Mouse (Mus musculus) hindbrain, embryonic 15.5 days (tissue): ENCODE results near the gene Uchl4. TPM values are rescaled to one million over a fixed set of nuclear protein-coding genes. Genes with fewer than 3 reads are reported as not detected.
A peak's percentile ranks its signal among the peaks of the same experiment; 100 is the strongest.
"Not testable (repeated sequence)": the region's sequence is repeated elsewhere in the genome, so short reads cannot be mapped to it uniquely, and the experiment has no call there.

ENCODE experiments used
- ATAC-seq: fragments of 200-750 bp; cut with Nextera tagmentation; 2 replicates; pipeline ENCODE4 v1.8.0; 2017; ENCODE audit warnings: low read depth, moderate number of reproducible peaks, moderate TSS enrichment; ENCODE audit not compliant: low FRiP score
- H3K27ac ChIP-seq: fragments of 300-500 bp; sonication (generic); replicated peaks from 2 replicates; pipeline ENCODE4 v1.5.1; 2015; ENCODE audit warnings: mild to moderate bottlenecking, inconsistent platforms
- H3K27me3 ChIP-seq: fragments of 300-500 bp; sonication (generic); 2 replicates; pipeline ENCODE4 v1.6.1; 2015; ENCODE audit warnings: control low read depth, inconsistent platforms
- H3K36me3 ChIP-seq: fragments of 300-500 bp; sonication (generic); 2 replicates; pipeline ENCODE4 v1.6.1; 2015; ENCODE audit warnings: control low read depth, inconsistent platforms
- H3K4me1 ChIP-seq: fragments of 300-500 bp; sonication (generic); replicated peaks from 2 replicates; pipeline ENCODE4 v1.6.1; 2015; ENCODE audit warnings: control low read depth, inconsistent platforms
- H3K4me2 ChIP-seq: fragments of 300-500 bp; sonication (generic); 2 replicates; pipeline ENCODE4 v1.6.1; 2015; ENCODE audit warnings: moderate library complexity, mild to moderate bottlenecking, inconsistent platforms
- H3K4me3 ChIP-seq: fragments of 300-500 bp; sonication (generic); 2 replicates; pipeline ENCODE4 v1.5.1; 2015; ENCODE audit warnings: mild to moderate bottlenecking, inconsistent platforms
- H3K9ac ChIP-seq: fragments of 300-500 bp; sonication (generic); 2 replicates; pipeline ENCODE4 v1.6.1; 2015; ENCODE audit warnings: inconsistent platforms
- H3K9me3 ChIP-seq: fragments of 300-500 bp; sonication (generic); 2 replicates; pipeline ENCODE4 v1.6.1; 2016; ENCODE audit warnings: control low read depth, inconsistent platforms
- WGBS: fragments of 180-500 bp; shearing (Covaris S2); methylation state at CpG from one replicate; pipeline ENCODE4 v1.1.7; 2015; 5-methylcytosine and 5-hydroxymethylcytosine counted together
- polyA plus RNA-seq: library from polyadenylated mRNA; unstranded; fragments of >200 nt; fragmentation: Nextera tagmentation; extraction: Ambion mirVana; gene quantifications from 2 replicates; pipeline ENCODE4 v1.2.1, GENCODE M21; 2015

The Uchl4 gene
- polyA plus RNA-seq, 1 experiment from 2014 or later: 3.2 TPM

- H3K4me1 ChIP-seq: no peaks in the 10 kb centered on the region
- H3K27ac ChIP-seq: no peak overlapping the region
- no peak overlapping the region for H3K4me2 ChIP-seq
- H3K9me3 ChIP-seq: no peaks in the 10 kb centered on the region
- no peaks in the 10 kb centered on the region for H3K27me3 ChIP-seq
- no peak for ATAC-seq
- no peak overlapping the region for H3K9ac ChIP-seq
- H3K36me3 ChIP-seq: no peaks in the 10 kb centered on the region
- WGBS: 90% methylated on average over 4 of the region's 4 CpGs
- H3K4me3 ChIP-seq: no peak overlapping the region
Observed at GRCm38 (mm10) chr9:64261023-64261422, 26.0 kb downstream of the Uchl4 start.

- Histone ChIP-seq H3K4me3 (no peak overlapping the region), H3K27ac (no peak overlapping the region), H3K4me1 (no peaks in the 10 kb centered on the region), H3K36me3 (no peaks in the 10 kb centered on the region), H3K9me3 (no peaks in the 10 kb centered on the region), H3K9ac (no peak overlapping the region), H3K4me2 (no peak overlapping the region), H3K27me3 (no peaks in the 10 kb centered on the region)
- no peak for ATAC-seq
- WGBS: 51% methylated on average over 1 of the region's 1 CpGs
Observed at GRCm38 (mm10) chr9:64264813-64265212, 29.8 kb downstream of the Uchl4 start.

DNA sequence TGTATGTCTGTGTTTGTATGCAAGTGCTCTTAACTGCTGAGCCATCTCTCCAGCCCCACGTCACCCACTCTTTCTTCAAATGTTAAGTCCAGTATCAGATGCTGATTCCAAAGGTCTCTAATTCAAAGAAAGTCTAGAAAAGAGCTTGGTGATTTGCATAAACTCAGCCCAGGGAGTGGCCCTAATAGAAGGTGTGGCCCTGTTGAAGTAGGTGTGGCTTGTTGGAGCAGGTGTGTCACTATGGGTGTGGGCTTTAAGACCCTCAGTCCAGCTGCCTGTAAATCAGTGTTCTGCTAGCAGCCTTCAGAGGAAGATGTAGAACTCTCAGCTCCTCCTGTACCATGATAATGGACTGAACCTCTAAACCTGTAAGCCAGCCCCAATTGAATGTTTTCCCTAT lies 32.2 kb downstream of the Uchl4 start:
- 95% methylated on average over 1 of the region's 1 CpGs for WGBS
- Histone ChIP-seq H3K4me3 (no peak overlapping the region), H3K4me2 (no peak overlapping the region), H3K9ac (no peak overlapping the region), H3K27me3 (no peaks in the 10 kb centered on the region), H3K27ac (no peak overlapping the region), H3K9me3 (no peaks in the 10 kb centered on the region), H3K36me3 (no peaks in the 10 kb centered on the region), H3K4me1 (no peaks in the 10 kb centered on the region)
- no peak for ATAC-seq

DNA sequence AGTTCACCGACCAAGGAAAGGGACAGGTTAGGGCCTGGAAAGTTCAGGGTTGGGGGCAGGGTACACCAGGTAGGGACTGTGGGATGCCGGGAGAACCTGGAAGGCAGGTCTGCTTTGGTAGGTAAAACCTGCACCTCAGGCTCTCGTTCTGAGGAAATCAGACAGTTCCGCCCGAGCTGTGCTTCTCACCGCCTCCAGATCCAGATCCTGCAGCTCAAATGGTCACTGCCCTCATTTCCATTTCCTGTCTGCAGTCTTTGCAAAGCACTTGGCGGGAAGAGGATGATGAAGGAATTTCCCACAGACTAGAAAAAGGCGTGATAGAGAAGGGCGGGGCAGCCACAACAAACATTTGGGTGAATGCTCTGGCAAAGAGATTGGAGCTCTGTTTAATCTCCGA lies 33.2 kb downstream of the Uchl4 start:
- WGBS: 85% methylated on average over 10 of the region's 10 CpGs

DNA sequence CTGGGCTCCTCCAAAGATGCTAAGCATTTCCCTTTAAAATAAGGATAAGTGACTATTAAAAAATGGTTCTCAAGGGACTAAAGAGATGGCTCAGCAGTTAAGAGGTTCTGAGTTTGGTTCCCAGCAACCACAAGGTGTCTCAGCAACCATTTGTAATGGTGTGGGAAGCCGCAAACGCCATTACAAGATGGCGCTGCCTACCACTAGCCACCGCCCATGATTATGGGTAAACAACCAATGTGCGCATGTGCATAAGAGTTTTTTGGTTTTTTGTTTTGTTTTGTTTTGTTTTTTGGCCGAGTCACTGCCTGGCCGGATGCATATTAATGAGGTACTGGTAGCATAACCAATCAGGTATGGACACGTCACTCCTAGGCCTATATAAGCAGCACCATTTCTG lies 33.8 kb downstream of the Uchl4 start:
- H3K4me2 ChIP-seq, H3K9me3 ChIP-seq, H3K27me3 ChIP-seq, H3K4me1 ChIP-seq, ATAC-seq, H3K36me3 ChIP-seq, H3K27ac ChIP-seq, H3K9ac ChIP-seq, H3K4me3 ChIP-seq: not testable (repeated sequence)
- WGBS: 95% methylated on average over 8 of the region's 8 CpGs

More for the DNA sequence above, 33.2 kb downstream of the Uchl4 start:
- Histone ChIP-seq H3K9ac (no peak overlapping the region), H3K9me3 (no peaks in the 10 kb centered on the region), H3K27ac (no peak overlapping the region), H3K4me2 (no peak overlapping the region), H3K4me3 (no peak overlapping the region), H3K27me3 (no peaks in the 10 kb centered on the region), H3K36me3 (no peaks in the 10 kb centered on the region), H3K4me1 (no peaks in the 10 kb centered on the region)
- no peak for ATAC-seq

- 70% methylated on average over 3 of the region's 3 CpGs for WGBS
Observed at GRCm38 (mm10) chr9:64271249-64271648, 36.2 kb downstream of the Uchl4 start.

DNA sequence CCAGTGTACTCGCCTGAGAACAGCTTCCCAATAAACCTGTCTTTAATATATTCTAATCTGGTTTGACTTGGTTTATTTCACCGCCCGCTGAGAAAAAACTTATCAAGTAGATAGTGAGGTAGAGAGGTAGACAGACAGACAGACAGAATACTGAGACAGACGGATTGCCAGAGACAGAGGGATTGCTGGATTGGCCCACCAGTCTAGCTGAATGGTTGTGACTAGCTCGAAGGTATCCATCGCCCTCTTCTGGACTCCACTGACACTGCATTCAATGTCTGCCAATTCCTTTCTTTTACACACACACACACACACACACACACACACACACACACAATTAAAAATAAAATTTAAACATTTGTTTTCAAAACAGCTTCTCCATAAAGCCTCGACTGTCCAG lies 37.6 kb downstream of the Uchl4 start:
- H3K27me3 ChIP-seq: no peaks in the 10 kb centered on the region
- no peak overlapping the region for H3K4me3 ChIP-seq
- H3K27ac ChIP-seq: no peak overlapping the region
- no peaks in the 10 kb centered on the region for H3K4me1 ChIP-seq
- WGBS: 52% methylated on average over 7 of the region's 7 CpGs
- no peaks in the 10 kb centered on the region for H3K9me3 ChIP-seq
- no peak overlapping the region for H3K4me2 ChIP-seq
- H3K9ac ChIP-seq: no peak overlapping the region
- no peaks in the 10 kb centered on the region for H3K36me3 ChIP-seq
- ATAC-seq: no peak

More at GRCm38 (mm10) chr9:64271249-64271648, 36.2 kb downstream of the Uchl4 start:
- Histone ChIP-seq H3K36me3 (no peaks in the 10 kb centered on the region), H3K9ac (no peak overlapping the region), H3K4me1 (no peaks in the 10 kb centered on the region), H3K27me3 (no peaks in the 10 kb centered on the region), H3K9me3 (no peaks in the 10 kb centered on the region), H3K4me2 (no peak overlapping the region), H3K4me3 (no peak overlapping the region), H3K27ac (no peak overlapping the region)
- ATAC-seq: no peak

DNA sequence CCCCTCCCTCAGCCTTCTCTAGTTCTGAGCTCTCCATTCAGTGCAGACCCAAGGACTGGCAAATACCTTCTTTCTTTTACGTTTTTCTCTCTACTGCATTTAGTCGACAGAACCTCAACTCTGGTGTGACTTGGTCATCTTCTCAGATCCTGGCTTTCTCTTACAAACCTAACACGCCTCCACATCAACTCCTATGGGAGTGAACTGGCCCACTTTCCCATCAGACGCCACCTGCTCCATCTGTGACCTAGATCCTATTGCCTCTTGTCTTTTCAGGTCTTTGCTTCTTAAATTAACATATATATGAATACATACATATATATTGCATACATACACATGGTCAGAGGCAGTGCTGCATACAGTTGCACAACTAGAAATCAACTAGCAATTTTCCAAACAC lies 38.8 kb downstream of the Uchl4 start:
- Histone ChIP-seq H3K4me1 (no peaks in the 10 kb centered on the region), H3K27ac (no peak overlapping the region), H3K9ac (no peak overlapping the region), H3K27me3 (no peaks in the 10 kb centered on the region), H3K4me2 (no peak overlapping the region), H3K9me3 (no peaks in the 10 kb centered on the region), H3K4me3 (no peak overlapping the region), H3K36me3 (no peaks in the 10 kb centered on the region)
- 71% methylated on average over 4 of the region's 4 CpGs for WGBS
- no peak for ATAC-seq

DNA sequence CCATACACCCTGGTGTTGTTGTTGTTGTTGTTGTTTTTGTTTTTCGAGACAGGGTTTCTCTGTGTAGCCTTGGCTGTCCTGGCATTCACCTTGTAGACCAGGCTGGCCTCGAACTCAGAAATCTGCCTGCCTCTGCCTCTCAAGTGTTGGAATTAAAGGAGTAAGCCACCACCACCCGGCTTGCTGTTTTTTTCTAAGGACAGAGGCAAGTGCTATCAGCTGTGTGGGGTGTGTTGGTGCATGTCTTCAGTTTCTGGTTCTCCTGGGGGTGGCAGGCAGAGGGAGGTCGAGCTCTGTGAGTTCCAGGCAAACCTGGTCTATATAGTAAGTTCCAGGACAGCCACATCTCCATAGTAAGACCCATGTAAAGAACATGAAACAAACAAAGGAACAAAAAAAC lies 39.3 kb downstream of the Uchl4 start:
- H3K9me3 ChIP-seq: no peaks in the 10 kb centered on the region
- no peak for ATAC-seq
- H3K4me3 ChIP-seq: no peak overlapping the region
- H3K36me3 ChIP-seq: no peaks in the 10 kb centered on the region
- no peak overlapping the region for H3K9ac ChIP-seq
- 80% methylated on average over 4 of the region's 4 CpGs for WGBS
- H3K4me1 ChIP-seq: no peaks in the 10 kb centered on the region
- H3K27me3 ChIP-seq: no peaks in the 10 kb centered on the region
- no peak overlapping the region for H3K4me2 ChIP-seq
- H3K27ac ChIP-seq: no peak overlapping the region

- Histone ChIP-seq H3K27me3 (no peaks in the 10 kb centered on the region), H3K27ac (no peak overlapping the region), H3K4me2 (no peak overlapping the region), H3K4me1 (no peaks in the 10 kb centered on the region), H3K36me3 (no peaks in the 10 kb centered on the region), H3K4me3 (no peak overlapping the region), H3K9me3 (no peaks in the 10 kb centered on the region), H3K9ac (no peak overlapping the region)
- 80% methylated on average over 1 of the region's 1 CpGs for whole genome bisulfite sequencing
- ATAC-seq: no peak
Observed at GRCm38 (mm10) chr9:64274919-64275318, 39.9 kb downstream of the Uchl4 start.

GRCm38 (mm10) chr9:64277706-64278105 lies 42.7 kb downstream of the Uchl4 start:
- no peak overlapping the region for H3K9ac ChIP-seq
- no peak for ATAC-seq
- no peak overlapping the region for H3K4me3 ChIP-seq
- H3K4me2 ChIP-seq: no peak overlapping the region
- H3K36me3 ChIP-seq: no peaks in the 10 kb centered on the region
- no peaks in the 10 kb centered on the region for H3K9me3 ChIP-seq
- WGBS: 70% methylated on average over 8 of the region's 8 CpGs
- H3K27ac ChIP-seq: no peak overlapping the region
- peaks cover 9% of the 10 kb centered on the region for H3K4me1 ChIP-seq
- H3K27me3 ChIP-seq: no peaks in the 10 kb centered on the region

DNA sequence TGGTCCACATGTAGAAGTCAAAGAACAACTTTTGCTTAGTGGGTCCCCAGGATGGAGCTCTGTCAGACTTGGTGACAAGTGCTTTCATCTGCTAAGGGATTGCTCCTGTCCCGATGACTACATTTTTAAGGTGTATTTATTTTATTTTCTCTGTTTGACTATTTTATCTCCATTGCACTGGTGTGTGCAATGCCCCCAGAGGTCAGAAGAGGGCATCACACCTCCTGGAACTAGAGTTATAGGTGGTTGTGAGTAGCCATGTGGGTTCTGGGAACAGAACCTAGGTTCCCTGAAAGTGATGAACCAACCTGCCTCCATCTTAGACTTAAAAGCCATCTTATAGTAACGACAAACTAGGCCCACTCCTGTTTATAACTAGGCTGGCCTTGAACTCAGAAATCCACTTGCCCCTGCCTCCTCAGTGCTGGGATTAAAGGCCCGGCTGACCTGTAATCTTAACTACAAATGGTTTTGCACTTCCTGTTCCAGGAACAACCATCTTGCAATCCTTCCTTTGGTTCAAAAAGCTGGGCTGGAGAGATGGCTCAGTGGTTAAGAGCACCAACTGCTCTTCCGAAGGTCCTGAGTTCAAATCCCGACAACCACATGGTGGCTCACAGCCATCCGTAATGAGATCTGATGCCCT lies 43.8 kb downstream of the Uchl4 start:
- H3K4me1 ChIP-seq: peaks cover 9% of the 10 kb centered on the region
- H3K4me3 ChIP-seq: no peak overlapping the region
- H3K9ac ChIP-seq: no peak overlapping the region
- H3K4me2 ChIP-seq: no peak overlapping the region
- 97% methylated on average over 6 of the region's 6 CpGs for WGBS
- H3K36me3 ChIP-seq: no peaks in the 10 kb centered on the region
- H3K9me3 ChIP-seq: no peaks in the 10 kb centered on the region
- no peak overlapping the region for H3K27ac ChIP-seq
- H3K27me3 ChIP-seq: no peaks in the 10 kb centered on the region
- no peak for ATAC-seq

DNA sequence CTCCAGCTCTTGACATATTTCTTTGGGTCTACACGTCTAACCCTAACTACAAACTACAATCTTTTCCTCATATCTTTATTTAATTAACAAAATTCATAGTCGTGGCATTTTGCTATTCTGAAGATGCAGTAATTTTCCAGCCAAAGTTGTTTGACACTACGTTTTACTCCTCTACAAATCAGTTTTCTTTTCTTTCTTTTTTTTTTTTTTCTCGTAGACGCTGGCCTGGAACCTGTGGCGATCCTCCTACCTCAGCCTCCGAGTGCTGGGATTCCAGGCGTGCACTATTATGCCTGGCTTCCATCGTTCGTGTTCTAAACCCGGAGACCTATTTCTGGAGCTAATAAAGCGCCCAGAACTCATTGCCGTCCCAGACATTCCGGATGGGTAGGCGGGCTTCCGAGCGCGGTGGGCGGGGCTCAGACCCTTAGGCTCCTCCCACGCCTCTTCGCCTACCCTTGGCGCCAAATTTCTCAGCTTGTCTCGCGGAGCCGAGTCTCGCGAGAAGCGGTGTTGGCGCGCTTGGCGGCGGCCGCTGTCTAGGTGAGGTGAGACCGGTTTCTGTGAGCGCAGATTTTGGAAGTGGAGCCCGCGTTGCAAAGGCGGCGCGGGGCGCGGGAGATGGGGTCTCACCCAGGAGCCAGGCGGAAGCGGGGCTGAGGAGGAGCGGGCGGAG lies 46.2 kb downstream of the Uchl4 start, which contains the start of gene Tipin:
Gene Tipin, plus strand, starts transcription at position 477 of the 676 bp plus-strand sequence.
- H3K4me3 ChIP-seq: peak within 1 kb of the TSS; percentile 96
- peak within 1 kb of the TSS; percentile 67 for H3K4me2 ChIP-seq
- H3K36me3 ChIP-seq: no peaks in the 10 kb centered on the region
- H3K9ac ChIP-seq: peak within 1 kb of the TSS; percentile 93
- WGBS: 3% methylated on average over 46 of the region's 46 CpGs
- H3K27ac ChIP-seq: peak within 1 kb of the TSS; percentile 90
- H3K27me3 ChIP-seq: no peaks in the 10 kb centered on the region
- no peaks in the 10 kb centered on the region for H3K9me3 ChIP-seq
- ATAC-seq: peak; percentile 98
- peaks cover 9% of the 10 kb centered on the region for H3K4me1 ChIP-seq
